Mouse (Mus musculus) ES-Bruce4 (cell line): ENCODE measurements at regions not wholly inside any gene's neighbourhood (a gene's known extent, or its start where the extent isn't known, plus 50 kb on each side); places are given as distances from the start of the nearest gene placed in this dataset.

ENCODE experiments used
- CTCF ChIP-seq: IDR thresholded peaks from one replicate; pipeline ENCODE4 v1.8.1; 2011; ENCODE audit warnings: low read depth, low read length
- EP300 ChIP-seq: IDR thresholded peaks from 2 replicates; pipeline ENCODE4 v1.6.1; 2011; ENCODE audit warnings: low read depth, low read length; ENCODE audit not compliant: insufficient read depth
- POLR2A ChIP-seq: IDR thresholded peaks from one replicate; pipeline ENCODE4 v1.8.1; 2011; ENCODE audit warnings: low read length; ENCODE audit not compliant: insufficient read depth

DNA sequence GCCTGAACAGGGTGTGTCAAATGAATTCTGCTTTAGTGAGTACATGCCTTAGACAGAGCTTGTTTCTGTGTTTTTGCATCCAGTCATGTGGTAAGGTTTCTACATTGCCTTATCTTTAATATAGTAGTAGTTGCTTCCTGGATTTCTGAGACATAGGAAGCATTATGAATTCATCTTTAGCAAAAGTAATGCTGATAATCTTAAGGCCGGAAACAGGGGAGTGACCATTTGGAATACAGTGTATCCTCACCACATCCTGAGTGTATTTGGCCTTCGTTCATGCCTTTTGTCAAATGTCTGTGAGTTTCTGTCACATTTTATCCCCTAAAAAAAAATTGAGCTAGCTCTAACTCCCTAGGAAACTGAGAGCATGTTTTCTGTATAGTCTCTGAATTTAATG, 482.9 kb downstream of the Cetn3 start:
- no peak for TF ChIP-seq CTCF
- TF ChIP-seq POLR2A, result no peak
- TF ChIP-seq EP300, result no peak
